Mouse (Mus musculus) embryonic fibroblast, embryonic 13.5 days (primary cell): ENCODE results near the gene Pla1a. TPM values are rescaled to one million over a fixed set of nuclear protein-coding genes. Genes with fewer than 3 reads are reported as not detected.

Experiments
- H3K27ac ChIP-seq: 2 replicates; pipeline ENCODE4 v1.5.1; 2012; ENCODE audit warnings: low read length, control low read depth, inconsistent platforms; ENCODE audit not compliant: insufficient read depth
- H3K4me1 ChIP-seq: 2 replicates; pipeline ENCODE4 v1.6.1; 2011; ENCODE audit warnings: low read length; ENCODE audit not compliant: control insufficient read depth, insufficient read depth
- H3K4me3 ChIP-seq: 2 replicates; pipeline ENCODE4 v1.5.1; 2011; ENCODE audit warnings: mild to moderate bottlenecking, control low read depth, low read length; ENCODE audit not compliant: insufficient read depth
- CTCF ChIP-seq: IDR thresholded peaks from 2 replicates; pipeline ENCODE4 v1.5.1; 2011; ENCODE audit warnings: mild to moderate bottlenecking, control low read depth, low read length, moderate library complexity, borderline replicate concordance; ENCODE audit not compliant: insufficient read depth
- POLR2A ChIP-seq: IDR thresholded peaks from 2 replicates; pipeline ENCODE4 v1.6.1; 2011; ENCODE audit warnings: low read depth, mild to moderate bottlenecking, control low read depth, low read length, moderate library complexity
- polyA plus RNA-seq: library from polyadenylated mRNA; stranded (reverse); fragments of >200 nt; gene quantifications from 2 replicates; pipeline ENCODE4 v1.2.4, GENCODE M21; 2011; ENCODE audit warnings: low read depth; ENCODE audit not compliant: missing spikeins, insufficient read length

Gene Pla1a
- polyA plus RNA-seq, 1 experiment = 1.2 TPM

DNA sequence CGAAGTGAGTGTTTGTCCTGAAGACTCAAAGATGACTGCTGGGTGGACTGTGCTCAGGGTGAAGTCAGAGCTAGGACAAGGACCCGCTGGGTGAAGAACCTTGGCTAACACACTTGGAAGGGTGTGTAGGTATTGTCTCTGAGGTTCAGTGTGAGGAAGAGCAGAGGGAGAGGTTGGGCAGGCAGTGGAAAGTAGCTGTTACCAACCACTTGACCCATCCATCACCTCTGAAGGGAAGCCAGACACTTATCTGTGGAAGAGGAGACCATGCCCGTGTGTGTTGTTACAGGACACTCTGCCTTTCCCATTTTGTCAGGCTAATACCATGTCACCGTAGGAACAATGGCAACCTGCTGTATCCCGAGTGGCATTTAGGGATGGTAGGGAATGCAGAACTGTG is 26.7 kb downstream of the Pla1a start:
- no peaks in the 10 kb centered on the region for H3K4me1 ChIP-seq
- TF ChIP-seq POLR2A = no peak
- no peak for TF ChIP-seq CTCF

GRCm38 (mm10) chr16:38403639-38404038 is 29.3 kb downstream of the Pla1a start:
- no peak overlapping the region for H3K4me3 ChIP-seq
- H3K27ac ChIP-seq = no peak overlapping the region
- no peak for TF ChIP-seq CTCF
- TF ChIP-seq POLR2A = no peak
- peaks cover 3% of the 10 kb centered on the region; the same call in 1 of the 2 replicates for H3K4me1 ChIP-seq

More for the DNA sequence above, 26.7 kb downstream of the Pla1a start:
- Histone ChIP-seq H3K27ac (no peak overlapping the region), H3K4me3 (no peak overlapping the region)

- no peak for TF ChIP-seq CTCF
- no peak for TF ChIP-seq POLR2A
- no peak overlapping the region for H3K27ac ChIP-seq
These were observed 31.5 kb downstream of the Pla1a start for GRCm38 (mm10) chr16:38401468-38401867.

GRCm38 (mm10) chr16:38400311-38400960 is 32.5 kb downstream of the Pla1a start:
- no peak for TF ChIP-seq CTCF
- TF ChIP-seq POLR2A = no peak
- Histone ChIP-seq H3K27ac (no peak overlapping the region), H3K4me1 (peaks cover 8% of the 10 kb centered on the region), H3K4me3 (no peak overlapping the region)

More at GRCm38 (mm10) chr16:38401468-38401867, 31.5 kb downstream of the Pla1a start:
- Histone ChIP-seq H3K4me3 (no peak overlapping the region), H3K4me1 (peaks cover 4% of the 10 kb centered on the region; the same call in 1 of the 2 replicates)

DNA sequence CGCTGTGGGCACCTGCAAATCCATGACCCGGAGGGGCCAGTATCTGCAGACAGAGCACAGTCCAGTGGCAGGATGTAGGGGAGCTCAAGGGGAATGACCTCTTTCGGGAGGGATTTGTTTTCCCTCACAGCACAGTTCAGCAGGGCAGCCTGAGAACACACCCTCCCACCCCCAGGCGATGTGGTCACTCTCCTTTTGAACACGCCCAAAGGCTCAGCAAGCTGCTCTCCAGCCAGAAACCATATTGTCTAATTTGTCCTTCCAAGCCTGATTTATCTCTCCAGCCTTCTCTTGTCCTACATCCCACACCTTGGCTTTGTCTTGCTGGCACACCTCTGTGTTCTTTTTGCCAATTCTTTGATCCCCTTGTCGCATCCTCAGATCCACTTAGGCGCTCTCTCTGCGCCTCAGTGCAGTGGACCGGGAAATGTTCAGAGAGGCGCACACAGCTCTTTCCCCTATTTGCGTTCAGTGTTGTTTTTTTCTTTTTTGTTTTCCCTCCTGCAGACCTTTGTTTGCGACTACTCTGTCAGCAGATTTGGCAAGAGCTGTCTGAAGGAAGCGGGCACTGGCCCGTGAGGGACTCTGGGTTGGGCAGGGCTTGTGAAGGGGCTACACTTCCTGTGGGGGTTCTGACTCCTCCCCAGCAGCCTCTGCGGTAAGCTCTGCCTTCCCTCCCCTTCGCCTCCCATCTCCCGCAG is 33.3 kb downstream of the Pla1a start:
- Histone ChIP-seq H3K27ac (no peak overlapping the region), H3K4me3 (no peak overlapping the region), H3K4me1 (peaks cover 11% of the 10 kb centered on the region)
- TF ChIP-seq CTCF = no peak
- no peak for TF ChIP-seq POLR2A

GRCm38 (mm10) chr16:38399076-38399475 is 33.9 kb downstream of the Pla1a start:
- no peak overlapping the region for H3K4me3 ChIP-seq
- peaks cover 16% of the 10 kb centered on the region for H3K4me1 ChIP-seq
- TF ChIP-seq POLR2A (no peak), CTCF (no peak)
- no peak overlapping the region for H3K27ac ChIP-seq

DNA sequence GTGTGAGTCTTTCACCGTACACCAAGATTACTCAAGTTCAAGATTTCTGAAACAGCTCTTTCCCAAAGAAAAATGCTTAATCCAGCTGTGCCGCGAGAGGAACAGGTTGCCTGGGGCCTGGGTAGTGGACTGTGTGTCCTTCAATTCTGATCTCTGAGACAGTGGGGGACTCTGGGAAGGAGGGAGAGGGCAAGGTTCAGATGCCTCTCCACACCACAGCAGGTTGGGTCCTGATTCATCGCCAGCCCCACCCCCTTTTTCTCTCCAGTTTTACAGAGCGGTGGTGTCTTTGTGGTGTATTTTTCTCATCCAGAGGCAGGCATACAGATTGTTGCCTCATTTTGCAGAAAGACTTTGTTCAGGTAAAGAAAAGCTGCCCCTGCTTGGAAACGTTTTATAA is 34.7 kb downstream of the Pla1a start:
- Histone ChIP-seq H3K4me1 (peaks cover 16% of the 10 kb centered on the region), H3K27ac (no peak overlapping the region), H3K4me3 (no peak overlapping the region)
- TF ChIP-seq CTCF (no peak), POLR2A (no peak)

DNA sequence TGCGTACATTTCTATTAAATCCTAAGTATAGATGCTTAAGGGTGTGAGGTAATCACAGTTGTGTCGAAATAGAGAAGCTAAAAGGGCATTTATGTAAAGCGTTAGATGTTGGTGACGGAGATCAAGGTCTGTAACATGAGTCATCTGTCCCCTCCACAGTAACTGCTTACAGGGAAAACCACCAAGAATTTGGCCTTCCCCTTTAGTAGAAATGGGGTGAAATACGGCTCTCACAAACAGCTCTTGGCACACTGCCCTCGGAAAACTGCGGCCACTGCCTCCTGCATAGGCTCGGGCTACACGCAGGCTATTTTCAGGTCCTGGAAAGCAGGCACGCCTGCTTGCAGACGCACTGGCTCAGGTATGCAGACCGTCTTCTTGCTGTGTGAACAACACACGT is 36.8 kb downstream of the Pla1a start:
- Histone ChIP-seq H3K27ac (peak overlapping the region; percentile 7), H3K4me1 (peaks cover 19% of the 10 kb centered on the region), H3K4me3 (no peak overlapping the region)
- TF ChIP-seq POLR2A = no peak
- no peak for TF ChIP-seq CTCF

GRCm38 (mm10) chr16:38395060-38395730 is 37.8 kb downstream of the Pla1a start:
- TF ChIP-seq POLR2A (no peak), CTCF (no peak)
- Histone ChIP-seq H3K4me3 (no peak overlapping the region), H3K27ac (no peak overlapping the region), H3K4me1 (peaks cover 19% of the 10 kb centered on the region)
